Mouse (Mus musculus) induced T-regulatory cell, adult 2 months (primary cell): ENCODE data around the gene Cdkal1.

Source experiments
- DNase-seq: peaks from one replicate; pipeline ENCODE4 v3.0.0-alpha.2; 2012; ENCODE audit warnings: low read depth

Gene Cdkal1

GRCm38 (mm10) chr13:29350004-29350403 is 505.5 kb downstream of the Cdkal1 start:
- DNase-seq: no peak

GRCm38 (mm10) chr13:29349386-29349961 is 506.0 kb downstream of the Cdkal1 start:
- DNase-seq: no peak

GRCm38 (mm10) chr13:29348331-29348730 is 507.1 kb downstream of the Cdkal1 start:
- DNase-seq: no peak

GRCm38 (mm10) chr13:29332640-29333412 is 522.6 kb downstream of the Cdkal1 start:
- DNase-seq: no peak

- DNase-seq: no peak
These were observed 529.5 kb downstream of the Cdkal1 start for GRCm38 (mm10) chr13:29325946-29326345.

- no peak for DNase-seq
These were observed 535.1 kb downstream of the Cdkal1 start for GRCm38 (mm10) chr13:29320421-29320820.

GRCm38 (mm10) chr13:29317703-29318102 is 537.8 kb downstream of the Cdkal1 start:
- no peak for DNase-seq

- no peak for DNase-seq
These were observed 539.2 kb downstream of the Cdkal1 start for GRCm38 (mm10) chr13:29316271-29316670.

GRCm38 (mm10) chr13:29312026-29312425 is 543.4 kb downstream of the Cdkal1 start:
- DNase-seq: no peak

- no peak for DNase-seq
These were observed 548.1 kb downstream of the Cdkal1 start for GRCm38 (mm10) chr13:29307420-29307819.

- peak; percentile 18 for DNase-seq
These were observed 562.8 kb downstream of the Cdkal1 start for GRCm38 (mm10) chr13:29292608-29293240.

GRCm38 (mm10) chr13:29290569-29290968 is 564.9 kb downstream of the Cdkal1 start:
- DNase-seq: no peak

- no peak for DNase-seq
These were observed 570.4 kb downstream of the Cdkal1 start for GRCm38 (mm10) chr13:29285058-29285457.

GRCm38 (mm10) chr13:29281556-29281955 is 573.9 kb downstream of the Cdkal1 start:
- DNase-seq: no peak

GRCm38 (mm10) chr13:29278156-29278555 is 577.3 kb downstream of the Cdkal1 start:
- DNase-seq: no peak

GRCm38 (mm10) chr13:29274296-29274695 is 581.2 kb downstream of the Cdkal1 start:
- DNase-seq: no peak

- no peak for DNase-seq
These were observed 581.7 kb downstream of the Cdkal1 start for GRCm38 (mm10) chr13:29273693-29274221.

GRCm38 (mm10) chr13:29271451-29271850 is 584.0 kb downstream of the Cdkal1 start:
- DNase-seq: no peak

- no peak for DNase-seq
These were observed 591.3 kb downstream of the Cdkal1 start for GRCm38 (mm10) chr13:29264015-29264711.

- no peak for DNase-seq
These were observed 593.3 kb downstream of the Cdkal1 start for GRCm38 (mm10) chr13:29262164-29262563.

- no peak for DNase-seq
These were observed 606.9 kb downstream of the Cdkal1 start for GRCm38 (mm10) chr13:29248535-29248934.

- no peak for DNase-seq
These were observed 607.7 kb downstream of the Cdkal1 start for GRCm38 (mm10) chr13:29247800-29248199.
